Mouse (Mus musculus): ENCODE results near the gene Prdm11. TPM values are rescaled to one million over a fixed set of nuclear protein-coding genes. Genes with fewer than 3 reads are reported as not detected.

Prdm11 gene
- total and polyA plus RNA-seq, 2 experiments, result 0.46 to 0.73 TPM

DNA sequence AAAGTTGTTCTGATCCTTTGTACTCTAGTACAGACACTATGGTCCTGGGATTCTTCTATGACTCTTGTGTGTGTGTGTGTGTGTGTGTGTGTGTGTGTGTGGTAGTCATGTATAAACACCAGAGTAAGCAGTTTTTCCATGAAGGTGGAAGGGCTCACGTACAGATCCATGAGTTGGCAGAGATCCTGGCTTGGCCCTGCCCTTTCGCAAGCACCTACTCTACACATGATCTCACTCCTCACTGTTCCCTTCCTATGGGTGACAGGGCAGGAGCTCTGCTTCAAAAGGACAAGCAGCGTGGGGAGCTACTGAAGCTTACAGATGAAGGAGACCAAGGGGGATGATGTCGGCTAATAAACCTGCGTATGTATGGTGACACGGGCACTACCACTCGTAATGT, 18.3 kb downstream of the Prdm11 start:
- Histone ChIP-seq H3K27ac (replicated peaks; ENCODE audit: insufficient read depth, low read depth, low read length) (no peak overlapping the region), H3K4me1 (ENCODE audit: control insufficient read depth, insufficient read depth, low read length) (no peaks in the 10 kb centered on the region), H3K36me3 (ENCODE audit: control insufficient read depth, insufficient read depth, low read length) (no peaks in the 10 kb centered on the region), H3K9ac (ENCODE audit: low read depth, low read length) (no peak overlapping the region), H3K27me3 (ENCODE audit: control insufficient read depth, insufficient read depth, low read length) (no peaks in the 10 kb centered on the region), H3K4me3 (ENCODE audit: insufficient read depth, low read depth, low read length) (no peak overlapping the region), H3K79me2 (ENCODE audit: control insufficient read depth, insufficient read depth, low read length) (no peaks in the 10 kb centered on the region)
- TF ChIP-seq POLR2A (IDR thresholded peaks at IDR 0.05; ENCODE audit: extremely low read depth, insufficient read depth, low read length) (no peak), CTCF (IDR thresholded peaks at IDR 0.05; ENCODE audit: low read depth, low read length) (no peak)
- no peak for DNase-seq (ENCODE audit: extremely low read depth, low read depth, low spot score)
- 62% methylated on average over 7 of the region's 7 CpGs for WGBS

GRCm38 (mm10) chr2:93024431-93024830, 21.5 kb downstream of the Prdm11 start:
- 87% methylated on average over 3 of the region's 3 CpGs for WGBS
- H3K4me3 ChIP-seq (ENCODE audit: insufficient read depth, low read depth, low read length), result no peak overlapping the region
- H3K27ac ChIP-seq (replicated peaks; ENCODE audit: insufficient read depth, low read depth, low read length), result no peak overlapping the region
- H3K27me3 ChIP-seq (ENCODE audit: control insufficient read depth, insufficient read depth, low read length), result no peaks in the 10 kb centered on the region
- no peaks in the 10 kb centered on the region for H3K4me1 ChIP-seq (ENCODE audit: control insufficient read depth, insufficient read depth, low read length)
- no peak for TF ChIP-seq POLR2A (IDR thresholded peaks at IDR 0.05; ENCODE audit: extremely low read depth, insufficient read depth, low read length)
- DNase-seq (ENCODE audit: extremely low read depth, low read depth, low spot score), result no peak
- no peaks in the 10 kb centered on the region for H3K79me2 ChIP-seq (ENCODE audit: control insufficient read depth, insufficient read depth, low read length)
- no peaks in the 10 kb centered on the region for H3K36me3 ChIP-seq (ENCODE audit: control insufficient read depth, insufficient read depth, low read length)
- no peak overlapping the region for H3K9ac ChIP-seq (ENCODE audit: low read depth, low read length)

GRCm38 (mm10) chr2:93018854-93019253, 27.1 kb downstream of the Prdm11 start:
- Histone ChIP-seq H3K27me3 (ENCODE audit: control insufficient read depth, insufficient read depth, low read length) (peaks cover 6% of the 10 kb centered on the region; the same call in 1 of the 2 replicates), H3K4me1 (ENCODE audit: control insufficient read depth, insufficient read depth, low read length) (0 out of 2 replicates have a peak, but pooled peaks cover under 1% of the 10 kb centered on the region), H3K27ac (replicated peaks; ENCODE audit: insufficient read depth, low read depth, low read length) (no peak overlapping the region), H3K9ac (ENCODE audit: low read depth, low read length) (no peak overlapping the region), H3K79me2 (ENCODE audit: control insufficient read depth, insufficient read depth, low read length) (no peaks in the 10 kb centered on the region), H3K4me3 (ENCODE audit: insufficient read depth, low read depth, low read length) (no peak overlapping the region), H3K36me3 (ENCODE audit: control insufficient read depth, insufficient read depth, low read length) (no peaks in the 10 kb centered on the region)
- WGBS, result 86% methylated on average over 5 of the region's 5 CpGs
- no peak for TF ChIP-seq CTCF (IDR thresholded peaks at IDR 0.05; ENCODE audit: low read depth, low read length)
- TF ChIP-seq POLR2A (IDR thresholded peaks at IDR 0.05; ENCODE audit: extremely low read depth, insufficient read depth, low read length), result no peak
- DNase-seq (ENCODE audit: extremely low read depth, low read depth, low spot score), result no peak

DNA sequence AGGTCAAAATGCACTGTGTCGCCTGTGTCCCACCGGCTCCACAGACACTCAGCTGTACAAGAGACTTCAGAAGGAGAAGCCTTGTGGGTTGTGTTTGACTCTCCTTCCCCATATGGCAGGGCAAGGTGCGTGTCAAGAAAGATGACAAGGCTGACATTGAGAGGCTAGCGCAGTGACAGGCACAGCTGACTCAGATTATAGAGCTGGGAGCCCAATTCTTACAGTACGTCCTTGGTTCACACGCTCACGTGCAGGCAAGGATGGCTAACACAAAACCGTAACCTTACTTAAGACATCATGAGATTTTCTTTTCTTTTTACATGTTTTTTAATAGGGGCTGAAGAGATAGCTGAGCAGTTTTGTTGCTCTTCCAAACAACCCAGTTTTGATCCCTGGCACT, 28.8 kb downstream of the Prdm11 start:
- Histone ChIP-seq H3K27ac (replicated peaks; ENCODE audit: insufficient read depth, low read depth, low read length) (no peak overlapping the region), H3K27me3 (ENCODE audit: control insufficient read depth, insufficient read depth, low read length) (peaks cover 6% of the 10 kb centered on the region; the same call in 1 of the 2 replicates), H3K9ac (ENCODE audit: low read depth, low read length) (no peak overlapping the region), H3K4me1 (ENCODE audit: control insufficient read depth, insufficient read depth, low read length) (0 out of 2 replicates have a peak, but pooled peaks cover 2% of the 10 kb centered on the region), H3K36me3 (ENCODE audit: control insufficient read depth, insufficient read depth, low read length) (no peaks in the 10 kb centered on the region), H3K4me3 (ENCODE audit: insufficient read depth, low read depth, low read length) (no peak overlapping the region), H3K79me2 (ENCODE audit: control insufficient read depth, insufficient read depth, low read length) (no peaks in the 10 kb centered on the region)
- no peak for DNase-seq (ENCODE audit: extremely low read depth, low read depth, low spot score)
- TF ChIP-seq POLR2A (IDR thresholded peaks at IDR 0.05; ENCODE audit: extremely low read depth, insufficient read depth, low read length) (no peak), CTCF (IDR thresholded peaks at IDR 0.05; ENCODE audit: low read depth, low read length) (no peak)
- 96% methylated on average over 8 of the region's 8 CpGs for WGBS

DNA sequence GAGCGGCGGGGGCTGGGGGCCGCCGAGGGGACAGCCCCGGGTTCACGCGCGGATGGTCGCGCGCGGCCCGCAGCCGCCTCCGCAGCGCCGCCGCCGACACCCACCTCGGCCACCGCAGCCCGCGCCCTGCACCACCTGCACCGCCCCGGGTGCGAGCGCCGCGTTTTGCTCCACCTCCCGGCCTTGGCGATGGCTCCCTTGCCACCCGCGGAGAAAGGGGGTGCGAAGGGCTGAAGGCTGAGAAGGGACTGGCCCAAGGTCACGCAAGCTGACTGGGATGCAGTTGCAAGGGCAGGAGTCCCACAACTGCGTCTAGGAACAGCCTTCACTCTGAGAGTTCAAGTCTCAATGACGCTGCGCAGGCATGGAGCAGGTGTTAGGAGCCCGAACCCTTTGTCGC, 30.9 kb downstream of the Prdm11 start:
- no peak for TF ChIP-seq CTCF (IDR thresholded peaks at IDR 0.05; ENCODE audit: low read depth, low read length)
- TF ChIP-seq POLR2A (IDR thresholded peaks at IDR 0.05; ENCODE audit: extremely low read depth, insufficient read depth, low read length), result no peak

DNA sequence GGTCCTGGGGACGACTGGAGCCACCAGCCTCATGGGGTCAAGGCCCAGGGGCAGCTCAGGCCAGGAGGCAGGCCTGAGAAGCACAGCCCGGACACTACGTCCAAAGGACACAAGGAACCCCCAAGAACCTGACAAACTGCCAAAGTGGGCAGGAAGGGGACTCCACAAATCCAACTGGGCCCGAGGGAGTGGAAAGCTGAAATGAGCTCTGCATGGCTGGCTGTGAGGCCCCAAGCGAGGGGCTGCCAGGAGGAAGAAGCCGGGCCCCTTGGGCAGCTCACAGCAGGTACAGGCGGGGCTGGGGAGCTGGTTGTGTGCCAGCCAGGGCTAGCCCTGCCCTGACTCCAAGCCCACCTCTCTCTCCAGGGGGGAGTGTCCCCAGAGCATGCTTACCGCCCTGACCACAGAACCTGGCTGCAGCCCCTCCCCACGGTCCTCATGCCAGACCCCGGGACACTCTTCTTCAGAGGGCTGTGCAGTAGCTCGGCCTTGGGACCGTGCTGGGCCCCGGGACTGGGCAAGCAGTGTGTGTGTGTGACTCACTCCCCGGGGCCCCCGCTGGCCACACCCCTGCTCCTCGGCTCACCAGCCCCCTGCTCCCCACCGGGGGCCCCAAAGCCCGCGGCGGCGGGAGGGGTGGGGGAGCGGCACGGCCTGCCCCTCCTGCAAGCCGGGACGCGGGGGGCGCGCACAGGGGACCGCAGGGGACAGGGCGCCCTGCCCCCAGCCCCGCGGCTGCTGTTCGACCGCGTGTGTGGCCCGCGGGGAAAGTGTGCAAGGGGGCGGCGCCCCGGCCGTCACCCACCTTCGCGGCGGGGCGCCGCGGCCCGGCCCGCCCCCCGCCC, 31.7 kb downstream of the Prdm11 start:
- 0 out of 2 replicates have a peak, but pooled peaks cover 2% of the 10 kb centered on the region for H3K4me1 ChIP-seq (ENCODE audit: control insufficient read depth, insufficient read depth, low read length)
- H3K27ac ChIP-seq (replicated peaks; ENCODE audit: insufficient read depth, low read depth, low read length), result 0 out of 2 replicates have a peak overlapping the region, but pooled peaks have one; percentile 12
- H3K36me3 ChIP-seq (ENCODE audit: control insufficient read depth, insufficient read depth, low read length), result no peaks in the 10 kb centered on the region
- peak overlapping the region; percentile 3 for H3K9ac ChIP-seq (ENCODE audit: low read depth, low read length)
- WGBS, result 16% methylated on average over 45 of the region's 50 CpGs
- TF ChIP-seq CTCF (IDR thresholded peaks at IDR 0.05; ENCODE audit: low read depth, low read length) (no peak), POLR2A (IDR thresholded peaks at IDR 0.05; ENCODE audit: extremely low read depth, insufficient read depth, low read length) (no peak)
- H3K4me3 ChIP-seq (ENCODE audit: insufficient read depth, low read depth, low read length), result peak overlapping the region; percentile 49
- H3K27me3 ChIP-seq (ENCODE audit: control insufficient read depth, insufficient read depth, low read length), result peaks cover 6% of the 10 kb centered on the region; the same call in 1 of the 2 replicates
- H3K79me2 ChIP-seq (ENCODE audit: control insufficient read depth, insufficient read depth, low read length), result no peaks in the 10 kb centered on the region
- DNase-seq (ENCODE audit: extremely low read depth, low read depth, low spot score), result peak; percentile 6

More for the DNA sequence above, 30.9 kb downstream of the Prdm11 start:
- Histone ChIP-seq H3K4me3 (ENCODE audit: insufficient read depth, low read depth, low read length) (peak overlapping the region; percentile 21; the same call in 1 of the 2 replicates), H3K36me3 (ENCODE audit: control insufficient read depth, insufficient read depth, low read length) (no peaks in the 10 kb centered on the region), H3K79me2 (ENCODE audit: control insufficient read depth, insufficient read depth, low read length) (no peaks in the 10 kb centered on the region), H3K27me3 (ENCODE audit: control insufficient read depth, insufficient read depth, low read length) (peaks cover 6% of the 10 kb centered on the region; the same call in 1 of the 2 replicates), H3K27ac (replicated peaks; ENCODE audit: insufficient read depth, low read depth, low read length) (no peak overlapping the region), H3K4me1 (ENCODE audit: control insufficient read depth, insufficient read depth, low read length) (0 out of 2 replicates have a peak, but pooled peaks cover 2% of the 10 kb centered on the region), H3K9ac (ENCODE audit: low read depth, low read length) (peak overlapping the region; percentile 3; the same call in 1 of the 2 replicates)
- 8% methylated on average over 28 of the region's 40 CpGs for WGBS
- no peak for DNase-seq (ENCODE audit: extremely low read depth, low read depth, low spot score)
